Mouse (Mus musculus) embryonic fibroblast, embryonic 13.5 days (primary cell): ENCODE data around the gene 4930579F01Rik.

Experiments
- CTCF ChIP-seq: IDR thresholded peaks from 2 replicates; pipeline ENCODE4 v1.5.1; 2011; ENCODE audit warnings: mild to moderate bottlenecking, control low read depth, low read length, moderate library complexity, borderline replicate concordance; ENCODE audit not compliant: insufficient read depth
- POLR2A ChIP-seq: IDR thresholded peaks from 2 replicates; pipeline ENCODE4 v1.6.1; 2011; ENCODE audit warnings: low read depth, mild to moderate bottlenecking, control low read depth, low read length, moderate library complexity

DNA sequence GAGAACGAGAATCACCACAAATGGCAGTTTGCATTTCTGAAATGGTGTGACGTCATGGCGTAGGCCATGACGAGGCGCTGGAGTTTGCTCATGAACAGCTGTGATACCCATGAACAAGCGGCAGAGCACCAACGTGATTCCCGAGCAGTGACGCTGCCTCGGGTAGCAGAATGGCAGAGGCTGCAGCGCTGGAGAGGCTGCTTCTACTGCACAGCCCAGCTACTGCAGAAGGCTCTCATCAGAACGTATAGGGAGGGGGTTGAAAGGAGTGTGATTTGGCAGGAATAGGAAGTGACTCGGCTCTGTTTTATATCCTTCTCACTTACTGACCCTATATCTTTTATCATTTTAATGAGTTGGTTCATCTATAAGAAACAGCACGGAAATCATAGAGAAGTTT, 74.8 kb downstream of the 4930579F01Rik start:
- no peak for TF ChIP-seq CTCF
- no peak for TF ChIP-seq POLR2A
